Mouse (Mus musculus): ENCODE measurements at regions not wholly inside any gene's neighbourhood (a gene's known extent, or its start where the extent isn't known, plus 50 kb on each side); places are given as distances from the start of the nearest gene placed in this dataset.

DNA sequence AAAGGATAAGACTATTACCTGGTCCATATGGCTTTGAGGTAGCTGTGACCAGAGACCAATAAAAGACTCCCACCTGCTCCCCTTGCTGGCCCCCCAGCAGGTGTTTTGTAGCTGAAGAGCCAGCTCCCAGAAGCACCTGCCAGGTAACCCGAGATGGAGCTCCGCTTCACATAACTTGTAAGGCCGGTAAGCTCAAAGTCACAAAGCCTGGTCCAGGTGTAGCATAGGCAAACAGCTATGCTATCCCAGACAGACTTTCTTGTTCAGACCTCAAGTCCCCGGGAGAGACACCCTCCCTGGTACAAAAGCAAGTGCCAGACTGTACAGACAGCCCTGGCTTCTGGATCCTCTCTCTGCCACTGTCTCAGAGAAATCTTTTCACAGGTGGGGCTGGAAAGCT, 154.6 kb downstream of the Tomm20 start:
- H3K9me3 ChIP-seq (replicated peaks) = no peaks in the 10 kb centered on the region; the same call in 1 of the 2 replicates
- H3K4me1 ChIP-seq = no peaks in the 10 kb centered on the region
- 80% methylated on average over 4 of the region's 4 CpGs for WGBS
- no peak overlapping the region for H3K27ac ChIP-seq
- H3K4me3 ChIP-seq = no peak overlapping the region
- H3K36me3 ChIP-seq (ENCODE audit: poor library complexity, severe bottlenecking) = no peaks in the 10 kb centered on the region
- H3K27me3 ChIP-seq = no peaks in the 10 kb centered on the region
- H3K9ac ChIP-seq = no peak overlapping the region
- no peak overlapping the region for H3K4me2 ChIP-seq
- ATAC-seq = no peak

DNA sequence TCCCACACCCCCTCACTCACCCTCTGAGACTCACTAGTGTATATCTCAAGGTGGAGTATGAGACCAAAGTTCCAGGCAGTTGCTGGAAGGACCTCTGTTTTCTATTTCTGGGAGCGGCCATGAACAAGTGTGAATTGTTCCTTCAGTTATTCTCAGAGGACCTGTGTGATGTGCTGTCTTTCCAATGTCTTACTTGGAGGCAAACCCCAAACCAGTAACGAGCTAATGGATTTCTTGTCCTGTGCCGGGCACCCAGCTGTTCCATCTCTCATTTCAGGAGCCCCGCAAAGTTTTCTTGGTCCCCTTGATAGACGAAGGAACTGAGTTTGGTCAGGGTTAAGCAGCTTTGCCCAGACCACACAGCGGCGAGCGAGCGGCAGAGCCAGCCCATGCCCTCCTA, 155.4 kb downstream of the Tomm20 start:
- no peaks in the 10 kb centered on the region for H3K36me3 ChIP-seq (ENCODE audit: poor library complexity, severe bottlenecking)
- ATAC-seq = no peak
- no peaks in the 10 kb centered on the region for H3K4me1 ChIP-seq
- H3K9ac ChIP-seq = no peak overlapping the region
- no peaks in the 10 kb centered on the region for H3K27me3 ChIP-seq
- H3K4me2 ChIP-seq = no peak overlapping the region
- 87% methylated on average over 9 of the region's 9 CpGs for WGBS
- H3K9me3 ChIP-seq (replicated peaks) = peaks cover 7% of the 10 kb centered on the region
- no peak overlapping the region for H3K4me3 ChIP-seq
- no peak overlapping the region for H3K27ac ChIP-seq

DNA sequence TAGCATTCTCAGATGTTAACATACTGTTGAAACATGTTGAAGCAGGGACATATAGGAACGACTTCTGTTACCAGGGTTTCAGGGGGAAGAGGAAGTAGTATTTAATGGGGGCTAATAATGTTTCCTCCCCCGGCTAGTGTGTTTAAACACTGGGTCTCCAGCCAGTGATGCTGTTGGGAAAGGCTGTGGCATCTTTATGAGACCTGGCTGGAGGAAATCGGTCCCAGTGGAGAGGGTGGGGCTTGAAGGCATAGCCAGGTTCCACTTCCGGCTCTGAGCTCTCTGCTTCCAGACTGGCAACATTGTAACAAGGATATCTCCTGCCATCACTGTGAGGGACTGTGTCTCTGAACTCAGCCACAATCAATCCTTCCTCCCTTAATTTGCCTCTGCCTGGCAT, 156.6 kb downstream of the Tomm20 start:
- Histone ChIP-seq H3K36me3 (ENCODE audit: poor library complexity, severe bottlenecking) (no peaks in the 10 kb centered on the region), H3K9me3 (replicated peaks) (peaks cover 7% of the 10 kb centered on the region), H3K9ac (no peak overlapping the region), H3K27me3 (no peaks in the 10 kb centered on the region), H3K4me2 (no peak overlapping the region), H3K27ac (0 out of 2 replicates have a peak overlapping the region, but pooled peaks have one; percentile 19), H3K4me3 (no peak overlapping the region), H3K4me1 (no peaks in the 10 kb centered on the region)
- 69% methylated on average over 4 of the region's 4 CpGs for WGBS
- ATAC-seq = no peak

DNA sequence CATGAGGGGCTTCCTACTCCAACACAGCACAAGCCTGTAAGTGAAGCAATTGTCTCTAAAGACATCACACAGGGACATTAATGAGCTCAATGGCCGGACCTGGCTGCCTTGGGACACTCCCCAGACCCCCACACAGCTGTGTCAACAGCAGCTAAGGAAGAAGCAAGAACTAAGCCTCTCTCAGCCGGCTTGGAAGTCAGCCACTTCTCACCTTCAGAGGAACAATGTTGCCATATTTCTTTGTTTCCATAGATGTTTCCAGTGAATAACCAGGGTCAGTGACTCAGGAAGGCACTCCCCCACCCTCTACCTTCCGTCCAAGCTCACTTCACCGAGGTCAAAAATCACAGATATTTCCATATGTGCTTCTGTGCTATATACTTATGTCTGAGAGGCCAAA, 157.0 kb downstream of the Tomm20 start:
- H3K36me3 ChIP-seq (ENCODE audit: poor library complexity, severe bottlenecking) = no peaks in the 10 kb centered on the region
- H3K4me2 ChIP-seq = no peak overlapping the region
- H3K4me3 ChIP-seq = no peak overlapping the region
- H3K27ac ChIP-seq = no peak overlapping the region
- H3K4me1 ChIP-seq = no peaks in the 10 kb centered on the region
- peaks cover 7% of the 10 kb centered on the region for H3K9me3 ChIP-seq (replicated peaks)
- no peaks in the 10 kb centered on the region for H3K27me3 ChIP-seq
- no peak for ATAC-seq
- H3K9ac ChIP-seq = no peak overlapping the region
- 65% methylated on average over 4 of the region's 4 CpGs for WGBS

DNA sequence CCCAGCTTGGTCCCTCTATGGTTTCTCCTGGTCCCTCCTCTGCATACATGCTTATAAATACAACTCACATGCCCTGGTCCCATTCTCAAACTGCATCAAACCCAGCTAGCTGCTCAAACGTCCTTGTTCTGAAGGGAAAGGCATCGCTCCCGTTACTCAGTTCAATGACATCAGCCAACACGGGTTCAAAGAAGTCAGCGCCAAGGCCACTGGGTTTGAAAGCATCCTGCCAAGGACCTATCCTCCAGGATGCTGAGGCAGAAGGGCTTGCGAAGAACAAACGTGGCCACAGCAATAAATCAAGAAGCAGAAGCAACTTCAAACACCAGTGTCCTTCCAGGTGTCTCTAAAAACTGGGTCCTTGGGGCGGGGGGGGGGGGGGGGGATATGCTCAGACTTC, 158.2 kb downstream of the Tomm20 start:
- WGBS = 83% methylated on average over 7 of the region's 8 CpGs
- Histone ChIP-seq H3K4me2 (no peak overlapping the region), H3K9ac (no peak overlapping the region), H3K4me3 (no peak overlapping the region), H3K27ac (no peak overlapping the region), H3K4me1 (no peaks in the 10 kb centered on the region), H3K27me3 (no peaks in the 10 kb centered on the region), H3K36me3 (ENCODE audit: poor library complexity, severe bottlenecking) (no peaks in the 10 kb centered on the region), H3K9me3 (replicated peaks) (peaks cover 7% of the 10 kb centered on the region)
- ATAC-seq = no peak

DNA sequence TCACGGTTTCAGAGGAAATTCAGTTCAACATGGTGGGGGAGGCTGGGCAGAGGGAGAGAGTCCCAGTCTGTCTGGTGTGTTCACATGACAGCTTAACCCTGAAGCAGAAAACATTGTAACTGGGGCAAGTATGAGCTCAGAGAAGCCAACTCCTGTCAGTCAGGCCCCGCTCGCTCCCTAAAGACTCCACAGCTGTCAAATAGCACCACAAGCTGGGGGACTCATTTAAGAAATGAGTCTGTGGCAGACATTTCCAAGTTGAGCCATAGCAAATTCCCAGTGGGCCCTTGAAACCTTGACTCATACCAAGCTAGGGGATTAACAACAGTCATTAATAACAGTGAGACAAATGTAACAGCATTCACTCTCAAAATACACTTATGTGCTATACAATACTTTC, 160.4 kb downstream of the Tomm20 start:
- H3K9ac ChIP-seq = no peak overlapping the region
- no peaks in the 10 kb centered on the region for H3K4me1 ChIP-seq
- no peak for ATAC-seq
- peaks cover 7% of the 10 kb centered on the region for H3K9me3 ChIP-seq (replicated peaks)
- no peaks in the 10 kb centered on the region for H3K27me3 ChIP-seq
- no peak overlapping the region for H3K4me2 ChIP-seq
- H3K36me3 ChIP-seq (ENCODE audit: poor library complexity, severe bottlenecking) = no peaks in the 10 kb centered on the region
- no peak overlapping the region for H3K27ac ChIP-seq
- no peak overlapping the region for H3K4me3 ChIP-seq
- 90% methylated on average over 3 of the region's 3 CpGs for WGBS

DNA sequence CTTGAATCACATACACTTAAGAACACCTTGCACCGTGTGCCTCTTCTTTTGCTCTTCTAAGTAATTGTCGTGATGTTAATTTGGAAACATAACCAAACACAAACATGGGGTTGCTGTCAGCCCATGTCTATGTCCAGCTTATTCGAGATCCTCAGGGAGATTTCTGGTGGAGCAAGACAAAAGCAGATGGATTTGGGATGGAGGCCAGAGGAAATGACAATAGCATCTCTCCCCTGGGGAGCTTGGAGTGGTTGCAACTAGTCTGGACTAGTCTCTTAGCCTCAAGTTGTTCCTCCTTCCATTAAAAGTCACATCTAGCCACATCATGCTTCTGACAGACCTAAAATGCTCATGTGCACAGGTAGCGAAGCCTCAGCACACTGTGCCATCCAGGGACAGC, 161.0 kb downstream of the Tomm20 start:
- Histone ChIP-seq H3K4me2 (no peak overlapping the region), H3K9me3 (replicated peaks) (peaks cover 7% of the 10 kb centered on the region), H3K4me3 (no peak overlapping the region), H3K36me3 (ENCODE audit: poor library complexity, severe bottlenecking) (no peaks in the 10 kb centered on the region), H3K4me1 (no peaks in the 10 kb centered on the region), H3K27ac (no peak overlapping the region), H3K9ac (no peak overlapping the region), H3K27me3 (no peaks in the 10 kb centered on the region)
- ATAC-seq = no peak
- 82% methylated on average over 4 of the region's 4 CpGs for WGBS

DNA sequence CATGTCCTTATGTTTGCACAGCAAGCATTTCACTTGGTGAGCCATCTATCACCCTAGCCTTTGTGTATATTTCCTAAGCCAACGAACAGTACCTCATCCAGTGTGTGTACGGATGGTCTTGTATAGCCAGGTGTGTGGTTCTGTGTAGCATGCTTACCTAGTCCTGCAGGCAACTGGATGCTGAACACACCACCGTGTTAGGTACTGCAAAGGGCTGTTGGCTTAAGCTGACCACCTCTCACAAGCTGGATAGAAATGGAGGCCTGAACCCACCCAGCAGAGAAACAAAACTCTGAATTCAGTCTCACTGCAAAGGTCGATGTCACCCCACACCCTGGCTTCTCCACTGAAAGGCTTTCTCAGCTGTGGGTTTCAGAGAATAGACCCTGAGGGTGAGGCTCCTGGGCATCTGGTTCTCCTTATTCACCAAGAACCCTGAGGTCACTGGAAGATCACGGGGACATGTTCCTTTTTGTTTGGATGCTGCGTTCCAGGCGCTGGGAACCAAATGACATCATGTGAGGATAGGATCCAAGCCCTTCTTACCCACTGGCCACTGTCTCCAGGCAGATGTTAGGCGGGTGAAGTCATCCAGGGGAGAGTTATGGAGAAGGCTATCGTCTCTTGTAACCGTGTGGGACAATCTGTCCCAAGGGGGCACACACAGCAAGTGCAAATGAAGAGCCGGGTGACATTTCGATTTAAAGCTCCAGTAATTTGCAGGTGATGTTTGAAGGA, 161.8 kb downstream of the Tomm20 start:
- Histone ChIP-seq H3K36me3 (ENCODE audit: poor library complexity, severe bottlenecking) (no peaks in the 10 kb centered on the region), H3K9me3 (replicated peaks) (peaks cover 7% of the 10 kb centered on the region), H3K4me2 (no peak overlapping the region), H3K27me3 (no peaks in the 10 kb centered on the region), H3K4me3 (no peak overlapping the region), H3K4me1 (no peaks in the 10 kb centered on the region), H3K9ac (no peak overlapping the region), H3K27ac (no peak overlapping the region)
- 82% methylated on average over 12 of the region's 12 CpGs for WGBS
- no peak for ATAC-seq

DNA sequence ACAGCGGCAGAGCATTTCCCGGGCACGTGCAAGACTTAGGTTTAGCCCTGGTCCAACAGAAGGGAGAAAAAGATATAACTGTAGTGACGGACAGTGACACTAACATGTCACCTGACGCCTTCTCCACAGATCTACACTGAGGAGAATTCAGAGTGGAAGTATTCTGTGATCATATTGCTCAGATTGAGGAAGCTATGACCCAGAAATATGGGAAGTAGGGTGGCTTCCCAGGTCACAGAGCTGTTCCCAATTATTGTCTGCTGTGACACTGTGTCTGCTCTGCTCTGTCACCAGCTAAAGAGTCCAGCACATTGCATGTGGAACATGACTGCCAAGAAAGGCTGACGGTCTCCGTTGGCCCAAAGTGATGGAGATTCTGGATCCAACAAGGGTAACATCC, 167.0 kb downstream of the Tomm20 start:
- Histone ChIP-seq H3K4me2 (no peak overlapping the region), H3K4me3 (no peak overlapping the region), H3K27ac (no peak overlapping the region), H3K36me3 (ENCODE audit: poor library complexity, severe bottlenecking) (no peaks in the 10 kb centered on the region), H3K9ac (no peak overlapping the region), H3K27me3 (no peaks in the 10 kb centered on the region), H3K9me3 (replicated peaks) (no peaks in the 10 kb centered on the region), H3K4me1 (no peaks in the 10 kb centered on the region)
- WGBS = 92% methylated on average over 7 of the region's 7 CpGs
- no peak for ATAC-seq

DNA sequence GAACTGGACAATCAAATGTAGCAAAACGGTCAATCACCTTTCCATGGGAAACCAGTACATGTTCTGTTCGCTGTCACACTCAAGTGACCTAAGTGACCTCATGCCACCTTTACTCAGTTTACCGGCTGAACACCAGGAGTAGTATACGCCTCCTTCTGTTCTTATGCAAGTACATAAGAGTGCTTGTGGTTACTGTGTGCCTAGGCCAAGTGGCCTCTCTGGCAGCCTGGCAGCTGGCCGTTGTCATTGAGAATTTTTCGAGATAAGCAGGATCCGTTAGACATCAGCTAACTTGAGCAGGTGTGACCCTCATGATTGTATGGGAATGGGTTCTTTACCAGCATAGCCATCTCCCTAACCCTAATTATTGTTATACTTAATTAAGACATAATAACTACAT, 167.5 kb downstream of the Tomm20 start:
- no peak overlapping the region for H3K27ac ChIP-seq
- 93% methylated on average over 7 of the region's 7 CpGs for WGBS
- no peak for ATAC-seq

DNA sequence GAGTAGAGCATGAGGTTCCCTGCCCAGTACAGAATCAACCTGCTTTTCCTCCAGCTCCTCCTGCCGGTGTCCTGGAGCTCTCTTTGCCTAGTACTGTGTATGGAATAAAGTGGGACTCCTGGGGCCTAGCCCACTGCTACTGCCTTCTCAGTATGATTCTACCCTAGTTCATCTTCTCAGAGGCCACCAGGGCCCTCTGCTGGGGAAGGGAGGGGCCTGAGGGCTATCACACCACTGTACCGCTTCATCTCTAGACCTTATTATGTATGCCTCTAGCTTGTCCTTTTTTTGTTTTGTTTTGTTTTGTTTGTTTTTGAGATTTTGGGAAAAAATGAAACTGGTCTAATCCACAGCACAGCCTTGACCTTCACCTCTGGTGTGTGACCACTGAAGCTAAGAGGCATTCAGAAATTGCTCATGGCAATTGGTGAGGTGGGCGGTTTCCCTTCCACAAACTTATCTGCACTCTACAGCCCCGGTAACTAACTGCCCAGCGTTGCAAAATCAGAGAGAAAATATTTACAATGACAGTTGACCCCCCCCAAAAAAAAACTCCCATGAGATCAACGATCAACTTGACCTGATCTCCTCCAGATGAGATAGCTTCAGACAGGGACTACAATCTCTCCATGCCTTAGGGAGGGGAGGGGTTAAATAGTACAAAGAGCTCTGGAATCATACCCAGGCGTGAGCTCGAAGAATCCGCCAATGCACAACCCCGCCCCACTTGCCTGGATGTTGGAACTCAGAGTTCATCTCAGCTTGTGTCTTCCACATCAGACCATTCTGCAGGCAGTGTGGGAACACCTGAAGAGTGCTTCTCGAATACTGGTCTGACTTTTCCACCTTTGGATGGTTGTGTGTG, 168.8 kb downstream of the Tomm20 start:
- Histone ChIP-seq H3K4me2 (no peak overlapping the region), H3K4me1 (no peaks in the 10 kb centered on the region), H3K4me3 (no peak overlapping the region), H3K27me3 (no peaks in the 10 kb centered on the region), H3K36me3 (ENCODE audit: poor library complexity, severe bottlenecking) (no peaks in the 10 kb centered on the region), H3K9me3 (replicated peaks) (no peaks in the 10 kb centered on the region), H3K9ac (no peak overlapping the region), H3K27ac (no peak overlapping the region)
- 83% methylated on average over 11 of the region's 11 CpGs for WGBS
- no peak for ATAC-seq

More for the DNA sequence above, 167.5 kb downstream of the Tomm20 start:
- Histone ChIP-seq H3K27me3 (no peaks in the 10 kb centered on the region), H3K4me3 (no peak overlapping the region), H3K4me2 (no peak overlapping the region), H3K9me3 (replicated peaks) (no peaks in the 10 kb centered on the region), H3K36me3 (ENCODE audit: poor library complexity, severe bottlenecking) (no peaks in the 10 kb centered on the region), H3K4me1 (no peaks in the 10 kb centered on the region), H3K9ac (no peak overlapping the region)

DNA sequence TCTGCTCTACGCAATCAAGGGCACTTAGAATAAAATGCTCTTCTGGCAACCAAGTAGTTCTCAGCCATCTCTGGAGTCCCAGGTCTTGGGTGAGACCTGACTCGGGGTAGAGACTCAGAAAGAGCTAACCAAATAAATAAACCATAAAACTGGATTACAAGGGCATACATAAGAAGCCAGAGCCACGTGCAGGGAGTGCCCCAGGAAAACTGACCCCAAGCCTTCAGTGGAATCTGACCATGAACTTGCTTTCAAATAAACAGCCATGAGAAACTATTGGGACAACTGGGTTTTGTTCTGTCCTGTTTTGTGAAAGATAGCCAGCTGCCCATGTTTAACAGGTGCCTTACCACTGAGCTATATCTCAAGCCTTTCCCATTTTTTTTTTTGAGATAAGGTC, 170.3 kb downstream of the Tomm20 start:
- Histone ChIP-seq H3K27me3 (no peaks in the 10 kb centered on the region), H3K9ac (no peak overlapping the region), H3K27ac (no peak overlapping the region), H3K4me2 (no peak overlapping the region), H3K4me3 (no peak overlapping the region), H3K36me3 (ENCODE audit: poor library complexity, severe bottlenecking) (no peaks in the 10 kb centered on the region), H3K9me3 (replicated peaks) (no peaks in the 10 kb centered on the region), H3K4me1 (no peaks in the 10 kb centered on the region)
- ATAC-seq = no peak
- 76% methylated on average over 3 of the region's 3 CpGs for WGBS
